Mouse (Mus musculus) neutrophil, adult 65 days (primary cell): ENCODE measurements around the gene Ogfod2. TPM values are rescaled to one million over a fixed set of nuclear protein-coding genes. Genes with fewer than 3 reads are reported as not detected.

Experiments
- total RNA-seq: library from RNA; stranded (reverse); gene quantifications from 2 replicates; pipeline ENCODE4 v1.2.4, GENCODE M21; 2023

The Ogfod2 gene
- total RNA-seq = 16.7 and 24.5 TPM in 2 replicates

GRCm38 (mm10) chr5:124111742-124112497 is at the start of gene Ogfod2:
Gene Ogfod2 (plus strand): TSS chr5:124112297.

GRCm38 (mm10) chr5:124095596-124096232 is 16.4 kb upstream of the Ogfod2 start, which contains the start of gene Abcb9:
Gene Abcb9 (minus strand): TSS chr5:124095798.

GRCm38 (mm10) chr5:124115990-124116845 is 4.1 kb downstream of the Ogfod2 start, which contains the start of gene Arl6ip4:
Gene Arl6ip4 (plus strand): TSS chr5:124116089.

Other genes with a start within 250 kb of the Ogfod2 start
- gene Hcar2, start 246.8 kb upstream of the Ogfod2 start, total RNA-seq = 202 and 267 TPM in 2 replicates
- gene Hcar1, start 232.3 kb upstream of the Ogfod2 start, total RNA-seq = not detected in 2 replicates
- gene Denr, start 205.1 kb upstream of the Ogfod2 start, total RNA-seq = 27.4 and 29.7 TPM in 2 replicates
- gene Gm43518, start 184.9 kb upstream of the Ogfod2 start, total RNA-seq = not detected in 2 replicates
- gene Ccdc62, start 181.6 kb upstream of the Ogfod2 start, total RNA-seq = 2.0 and 2.2 TPM in 2 replicates
- 69.3 and 99.0 TPM in 2 replicates for gene Hip1r, start 138.7 kb upstream of the Ogfod2 start, total RNA-seq
- gene Vps37b, start 80.0 kb upstream of the Ogfod2 start, total RNA-seq = 74.8 and 87.1 TPM in 2 replicates
- 3.1 and 3.7 TPM in 2 replicates for gene Abcb9, start 16.5 kb upstream of the Ogfod2 start, total RNA-seq
- 23.9 and 38.2 TPM in 2 replicates for gene Arl6ip4, start 3.8 kb downstream of the Ogfod2 start, total RNA-seq
- gene Pitpnm2, start 137.5 kb downstream of the Ogfod2 start, total RNA-seq = 1.9 and 2.1 TPM in 2 replicates
- gene Mphosph9, start 215.7 kb downstream of the Ogfod2 start, total RNA-seq = 11.6 TPM in 2 replicates
- gene 2810006K23Rik, start 215.8 kb downstream of the Ogfod2 start, total RNA-seq = 2.2 and 3.0 TPM in 2 replicates